Mouse (Mus musculus): ENCODE data around the gene Ccnjl.

Ccnjl gene

GRCm38 (mm10) chr11:43528683-43529499 is at the start of gene Ccnjl:
Ccnjl (plus strand) TSS chr11:43528784.
- peak; percentile 87 for DNase-seq (ENCODE audit: extremely low spot score)

DNA sequence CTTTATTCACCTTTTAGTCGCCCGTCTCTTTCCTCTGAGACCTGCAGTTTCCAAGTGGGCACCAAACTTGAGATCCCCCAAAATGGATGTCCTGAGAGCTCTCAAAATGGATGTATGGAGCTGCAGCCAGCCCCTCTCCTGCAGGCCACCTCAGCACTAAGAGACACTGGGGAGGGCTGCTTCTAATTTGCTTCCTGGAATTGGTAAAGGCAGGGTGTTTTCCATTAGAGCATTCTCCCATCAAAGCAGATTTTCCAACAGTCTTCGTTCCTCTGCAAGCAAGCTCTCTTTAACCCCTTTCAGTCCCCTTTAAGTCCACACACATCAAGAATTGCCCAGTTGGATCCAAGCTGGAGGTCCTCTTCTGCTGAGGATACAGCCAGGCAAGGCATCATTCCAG is 49.2 kb upstream of the Ccnjl start:
- no peak for DNase-seq (ENCODE audit: extremely low spot score)

DNA sequence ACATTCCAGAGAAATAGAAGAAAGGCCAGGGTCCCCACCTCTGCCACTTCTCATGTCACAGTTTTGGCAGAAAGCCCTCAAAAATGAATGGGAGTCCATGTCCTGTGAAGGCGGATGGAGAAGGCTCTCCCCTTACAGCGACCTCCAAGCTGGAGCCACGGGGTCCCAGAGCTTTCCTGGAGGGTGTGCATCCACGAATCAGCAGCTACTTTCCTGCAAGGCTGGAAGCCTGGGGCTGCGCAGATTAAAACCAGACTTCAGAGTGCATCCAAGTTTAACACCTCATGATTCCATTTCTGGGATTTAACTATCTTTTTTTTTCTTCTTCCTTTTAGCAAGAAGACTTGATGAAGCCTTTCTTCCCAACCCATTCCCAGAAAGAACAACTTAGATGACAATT is 48.0 kb upstream of the Ccnjl start:
- no peak for DNase-seq (ENCODE audit: extremely low spot score)

DNA sequence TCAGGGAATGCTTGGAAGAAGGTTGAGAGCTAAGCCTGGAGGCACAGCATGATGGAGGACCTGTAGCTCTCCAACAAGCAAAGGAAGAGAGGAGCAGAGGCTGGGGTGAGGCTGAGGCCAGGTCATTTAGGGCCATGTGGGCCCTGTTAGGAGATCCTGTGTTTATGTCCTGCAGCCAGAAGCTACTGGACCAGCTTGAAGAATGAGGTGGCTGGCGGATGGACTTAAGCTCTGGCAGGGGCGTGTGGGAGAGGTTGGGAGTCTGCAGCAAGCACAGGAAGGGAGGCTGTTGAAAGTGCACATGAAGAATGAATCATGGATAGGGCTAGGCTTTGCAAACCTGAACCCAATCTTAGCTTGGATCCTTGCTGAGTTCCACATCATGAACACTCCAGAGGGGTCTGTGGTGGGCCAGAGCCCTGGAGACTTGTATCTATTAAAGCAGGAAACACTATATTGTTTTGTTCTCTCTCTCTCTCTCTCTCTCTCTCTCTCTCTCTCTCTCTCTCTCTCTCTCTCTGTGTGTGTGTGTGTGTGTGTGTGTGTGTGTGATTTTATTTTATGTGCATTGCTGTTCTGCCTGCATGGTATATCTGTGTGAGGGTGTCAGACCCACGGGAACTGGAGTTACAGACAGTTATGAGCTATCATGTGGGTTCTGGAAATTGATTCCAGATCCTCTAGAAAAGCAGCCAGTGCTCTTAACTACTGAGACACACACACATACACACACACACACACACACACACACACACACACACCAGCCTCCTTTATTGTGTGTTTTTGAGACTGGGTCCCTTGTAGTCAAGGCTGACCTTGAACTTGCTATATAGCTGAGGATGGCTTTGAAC is 46.7 kb upstream of the Ccnjl start:
- no peak for DNase-seq (ENCODE audit: extremely low spot score)

DNA sequence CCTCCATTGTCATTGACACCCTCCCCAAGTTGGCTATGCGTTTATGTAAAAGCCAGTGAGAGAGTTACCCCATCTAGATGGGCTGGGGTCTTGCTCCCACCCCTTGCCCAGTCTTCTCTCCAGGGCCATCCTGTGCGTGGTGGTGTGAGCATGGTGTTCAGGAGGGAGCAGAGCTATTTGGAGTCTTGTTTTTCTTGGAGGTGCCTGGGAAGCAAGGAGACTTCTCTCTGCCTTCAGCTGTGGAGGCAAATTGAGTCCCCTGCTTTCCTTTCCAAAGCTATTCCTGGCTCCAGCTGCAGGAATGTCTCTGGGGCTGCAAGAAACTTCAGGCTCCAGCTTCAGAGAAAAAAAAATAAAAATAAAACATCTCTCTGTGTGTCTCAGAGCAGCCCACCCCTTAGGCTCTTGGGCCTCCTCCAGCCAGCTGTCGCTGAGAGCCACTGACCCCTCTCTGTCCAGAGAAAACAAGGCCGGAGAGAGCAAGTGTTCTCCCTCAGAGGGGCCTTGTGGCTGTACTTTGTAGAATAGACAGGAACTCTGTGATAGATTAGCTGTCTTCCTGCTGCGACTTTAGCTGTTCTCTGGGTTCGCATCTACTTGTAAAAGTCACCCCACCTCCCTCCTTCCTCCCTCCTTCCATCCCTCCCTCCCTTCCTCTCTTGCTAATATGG is 45.3 kb upstream of the Ccnjl start:
- no peak for DNase-seq (ENCODE audit: extremely low spot score)

GRCm38 (mm10) chr11:43484057-43484456 is 44.5 kb upstream of the Ccnjl start:
- DNase-seq (ENCODE audit: extremely low spot score): no peak

DNA sequence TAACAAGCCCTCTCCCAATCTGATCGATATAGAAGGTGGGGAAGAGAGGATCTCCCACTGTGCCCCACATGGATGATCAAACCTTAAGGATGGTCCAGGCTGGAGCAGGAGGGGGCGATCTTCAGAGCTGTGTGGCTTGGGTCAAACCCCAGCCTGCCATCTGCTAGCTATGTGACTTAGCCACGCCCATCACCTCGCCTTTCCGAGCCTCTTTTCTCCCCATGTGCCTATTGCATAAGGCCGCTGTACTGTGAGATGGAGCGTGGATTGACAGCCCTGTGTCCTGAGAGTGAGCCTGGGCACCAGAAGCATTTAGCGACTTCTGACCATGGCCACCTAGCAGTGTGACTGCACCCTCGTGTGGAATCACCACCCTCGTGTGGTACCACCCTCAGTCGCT is 43.9 kb upstream of the Ccnjl start:
- DNase-seq (ENCODE audit: extremely low spot score): peak; percentile 28

DNA sequence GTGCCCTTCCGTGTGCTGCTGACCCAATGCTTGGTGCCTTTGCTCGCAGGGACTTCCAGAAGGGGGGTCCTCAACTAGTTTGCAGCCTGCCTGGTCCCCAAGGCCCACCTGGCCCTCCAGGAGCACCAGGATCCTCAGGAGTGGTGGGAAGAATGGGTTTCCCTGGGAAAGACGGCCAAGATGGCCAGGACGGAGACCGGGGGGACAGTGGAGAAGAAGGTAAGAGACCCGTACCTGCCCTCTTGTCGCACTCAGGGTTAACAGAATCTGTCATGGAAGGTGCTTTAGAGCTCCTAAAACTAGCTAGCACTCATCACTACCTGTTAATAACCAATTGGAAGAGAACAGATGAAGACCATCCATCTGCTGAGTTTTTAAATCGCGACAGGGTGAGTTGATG is 42.7 kb upstream of the Ccnjl start:
- DNase-seq (ENCODE audit: extremely low spot score): no peak

- DNase-seq (ENCODE audit: extremely low spot score): peak; percentile 76
Observed at GRCm38 (mm10) chr11:43492663-43493062, 35.9 kb upstream of the Ccnjl start.

DNA sequence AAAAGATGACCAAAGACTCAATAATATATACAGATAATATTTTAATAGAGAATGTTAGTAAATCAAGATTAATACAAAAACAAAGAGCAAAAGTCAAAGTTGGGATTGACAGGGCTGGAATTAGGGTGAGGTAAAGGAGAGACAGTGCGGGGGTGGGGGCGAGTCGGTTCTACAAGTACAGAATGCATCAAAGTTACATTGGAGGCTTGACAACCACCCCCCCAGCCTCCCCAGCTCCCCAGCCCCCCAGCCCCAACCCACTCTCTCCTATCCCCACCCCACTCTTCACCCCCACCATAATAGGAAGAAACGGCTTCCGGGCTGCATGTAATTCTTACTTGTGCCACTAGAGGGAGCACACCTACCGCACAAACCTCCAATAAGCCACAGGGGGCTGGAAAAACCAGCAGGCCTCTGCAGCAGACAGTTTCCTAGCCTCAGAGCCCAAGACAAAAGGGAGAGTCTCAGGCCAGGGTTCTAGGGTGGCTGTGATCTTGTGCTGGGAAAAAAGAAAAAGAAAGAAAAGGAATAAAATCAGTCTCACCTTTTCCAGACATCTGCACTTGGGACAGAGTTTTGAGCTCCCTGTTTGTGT is 34.7 kb upstream of the Ccnjl start:
- DNase-seq (ENCODE audit: extremely low spot score): peak; percentile 81

- DNase-seq (ENCODE audit: extremely low spot score): peak; percentile 53
Observed at GRCm38 (mm10) chr11:43495037-43495436, 33.5 kb upstream of the Ccnjl start.

GRCm38 (mm10) chr11:43495532-43495931 is 33.1 kb upstream of the Ccnjl start:
- DNase-seq (ENCODE audit: extremely low spot score): no peak

- no peak for DNase-seq (ENCODE audit: extremely low spot score)
Observed at GRCm38 (mm10) chr11:43501256-43501655, 27.3 kb upstream of the Ccnjl start.

GRCm38 (mm10) chr11:43505188-43505587 is 23.4 kb upstream of the Ccnjl start:
- DNase-seq (ENCODE audit: extremely low spot score): no peak

DNA sequence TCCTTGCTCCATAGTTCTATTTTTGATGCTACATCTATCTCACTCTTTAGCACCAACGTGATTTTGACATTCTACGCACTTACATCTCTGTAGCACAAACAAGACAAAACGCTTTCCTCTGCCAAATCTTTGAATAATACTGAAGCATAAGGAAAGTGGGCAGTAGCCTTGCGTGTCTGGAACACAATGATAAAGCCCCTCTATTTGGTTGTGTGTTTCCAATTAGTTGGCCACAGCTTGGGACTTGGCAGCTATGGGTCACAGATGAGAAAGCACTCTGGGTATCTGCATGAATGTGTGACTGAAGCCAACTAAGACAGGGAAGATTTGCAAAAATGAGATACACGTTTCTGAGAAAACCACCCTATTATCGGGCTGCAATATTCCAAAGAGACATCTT is 20.6 kb upstream of the Ccnjl start:
- no peak for DNase-seq (ENCODE audit: extremely low spot score)

DNA sequence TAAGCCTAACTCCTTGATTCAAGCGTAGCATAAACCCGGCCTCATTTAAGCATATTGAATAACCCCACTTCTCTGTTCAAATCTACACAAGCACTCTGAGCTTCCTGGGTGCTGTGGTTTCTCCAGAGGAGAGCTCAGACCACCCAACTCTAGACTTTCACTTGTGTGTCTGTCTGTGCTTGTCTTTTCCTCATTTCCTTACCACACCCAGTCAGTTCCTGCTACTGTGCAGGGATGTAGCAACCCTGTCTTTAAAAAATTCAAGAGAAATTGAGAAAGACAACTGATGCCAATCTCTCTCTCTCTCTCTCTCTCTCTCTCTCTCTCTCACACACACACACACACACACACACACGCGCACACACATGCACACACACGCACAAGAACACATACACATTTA is 18.7 kb upstream of the Ccnjl start:
- DNase-seq (ENCODE audit: extremely low spot score): no peak

GRCm38 (mm10) chr11:43512661-43513190 is 15.9 kb upstream of the Ccnjl start:
- DNase-seq (ENCODE audit: extremely low spot score): no peak

GRCm38 (mm10) chr11:43516344-43517021 is 12.1 kb upstream of the Ccnjl start:
- peak; percentile 54 for DNase-seq (ENCODE audit: extremely low spot score)

DNA sequence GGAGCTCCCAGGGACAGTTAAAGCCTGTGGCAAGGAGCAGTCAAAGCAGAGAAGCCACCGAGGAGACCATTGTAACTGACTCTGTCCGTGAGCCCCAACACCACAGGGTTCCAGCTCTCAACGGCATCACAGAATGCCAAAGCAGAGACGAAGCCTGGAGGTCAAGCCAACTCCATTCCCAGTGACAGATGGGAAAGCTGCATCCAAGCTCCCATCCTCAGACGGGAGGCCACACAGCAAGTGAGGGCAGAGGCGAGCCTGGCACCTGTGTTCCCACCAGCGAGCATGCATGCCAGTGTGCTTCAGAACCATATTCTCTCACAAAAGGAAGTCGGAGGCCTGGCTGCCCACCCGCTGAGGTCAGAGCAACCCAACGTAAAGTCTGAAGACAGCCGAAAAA is 10.9 kb upstream of the Ccnjl start:
- DNase-seq (ENCODE audit: extremely low spot score): no peak

- no peak for DNase-seq (ENCODE audit: extremely low spot score)
Observed at GRCm38 (mm10) chr11:43518086-43518485, 10.5 kb upstream of the Ccnjl start.

DNA sequence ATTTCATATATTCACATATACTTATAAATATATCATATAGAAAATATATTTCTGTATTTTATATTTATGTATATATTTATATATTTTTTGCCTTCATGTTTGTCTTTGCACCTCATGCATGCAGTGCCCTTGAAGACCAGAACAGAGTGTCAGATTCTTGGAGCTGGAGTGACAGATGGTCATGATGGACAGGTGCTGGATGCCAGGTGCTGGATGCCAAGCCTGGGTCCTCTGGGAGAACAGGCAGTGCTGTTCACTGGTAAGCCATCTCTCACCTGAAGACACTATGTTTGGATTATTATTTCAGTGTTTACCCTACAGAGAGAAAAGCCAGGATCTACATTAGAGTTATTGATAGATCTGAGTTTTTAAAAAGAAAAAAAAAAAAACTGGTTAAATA is 9.8 kb upstream of the Ccnjl start:
- DNase-seq (ENCODE audit: extremely low spot score): no peak
